Mouse (Mus musculus) CD4-positive, CD25-positive, alpha-beta regulatory T cell, adult 2 months (primary cell): ENCODE data around the gene Nae1.
A peak's percentile ranks its signal among the peaks of the same experiment; 100 is the strongest.

ENCODE experiments used
- DNase-seq: peaks from one replicate; pipeline ENCODE4 v3.0.0-alpha.2; 2012; ENCODE audit warnings: low read depth, low spot score

Nae1 gene

GRCm38 (mm10) chr8:104529671-104530070, 4.8 kb downstream of the Nae1 start:
- DNase-seq: no peak

- no peak for DNase-seq
Observed at GRCm38 (mm10) chr8:104517872-104518271, 16.6 kb downstream of the Nae1 start.

GRCm38 (mm10) chr8:104510134-104510533, 24.3 kb downstream of the Nae1 start:
- no peak for DNase-seq

GRCm38 (mm10) chr8:104509061-104510006, 25.1 kb downstream of the Nae1 start, which contains the start of gene Terb1:
Terb1 (minus strand) TSS chr8:104509910.
- DNase-seq: peak; percentile 65

GRCm38 (mm10) chr8:104479091-104479490, 55.3 kb downstream of the Nae1 start:
- no peak for DNase-seq

GRCm38 (mm10) chr8:104472465-104472864, 62.0 kb downstream of the Nae1 start:
- no peak for DNase-seq

GRCm38 (mm10) chr8:104467463-104467862, 67.0 kb downstream of the Nae1 start:
- DNase-seq: no peak
